16 mouse cellular contexts compared by ENCODE assay signal in the genomic region with DNA sequence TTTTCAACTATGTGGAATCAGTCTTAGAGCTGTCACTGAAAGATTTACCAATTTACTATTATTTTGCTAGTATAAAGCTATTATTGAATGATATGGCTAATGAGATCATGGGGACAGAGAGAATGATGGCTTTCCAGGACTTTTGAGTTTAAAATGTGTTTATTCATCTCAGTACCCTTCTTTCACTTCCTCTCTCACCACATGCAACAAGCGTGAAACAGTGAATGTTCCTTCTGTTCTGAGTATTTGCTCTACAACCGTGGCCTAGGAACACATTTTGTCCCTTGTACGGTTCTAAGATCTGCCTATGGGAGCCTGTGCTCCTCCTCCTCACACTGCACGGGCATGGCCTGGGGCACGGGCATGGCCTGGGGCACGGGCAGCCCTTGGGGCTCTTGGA.
DNase-seq lines count a peak whose midpoint lies in the region; ATAC-seq lines count a peak whose summit lies in the region.
"Had no signal": no experiment of that assay in that cellular context is flagged by ENCODE, and none has a peak within 500 bp of the region (broad histone marks: within the 10 kb centered on the region; RNA-seq: fewer than 3 reads in every experiment).

No protein-coding gene starts in this region.

- H3K4me2 ChIP-seq in lung, embryonic 15.5 days = no peak overlapping the region
- no peak overlapping the region for H3K4me2 ChIP-seq in neural tube, embryonic 14.5 days (ENCODE audit: low read depth, low read length)
- H3K4me2 ChIP-seq: forebrain, embryonic 15.5 days; heart, embryonic 12.5 days; hindbrain, embryonic 14.5 days had no signal

- no peak overlapping the region for H3K9ac ChIP-seq in lung, embryonic 15.5 days
- no peak overlapping the region for H3K9ac ChIP-seq in neural tube, embryonic 14.5 days (replicated peaks; ENCODE audit: low read depth, low read length)
- H3K9ac ChIP-seq: forebrain, embryonic 15.5 days; heart, embryonic 12.5 days; hindbrain, embryonic 14.5 days had no signal

- H3K27ac ChIP-seq in lung, embryonic 15.5 days = peak overlapping the region; percentile 34; the same call in 1 of the 2 replicates
- no peak overlapping the region for H3K27ac ChIP-seq in neural tube, embryonic 14.5 days (ENCODE audit: low read depth, low read length)
- H3K27ac ChIP-seq: forebrain, embryonic 15.5 days; hindbrain, embryonic 10.5 days; hindbrain, embryonic 14.5 days had no signal

- H3K4me1 ChIP-seq in lung, embryonic 15.5 days = peaks cover 17% of the 10 kb centered on the region
- peaks cover 5% of the 10 kb centered on the region; the same call in 1 of the 2 replicates for H3K4me1 ChIP-seq in neural tube, embryonic 14.5 days (ENCODE audit: control insufficient read depth, insufficient read depth, low read length)

- DNase-seq in lung, postnatal 10 days = no peak
- no peak for DNase-seq in neural tube, embryonic 10.5 days (ENCODE audit: extremely low spot score, low spot score)
- no peak for DNase-seq in ovary, postnatal 10 days (ENCODE audit: low spot score)
- DNase-seq: adrenal gland, adult 2 months; adrenal gland, postnatal 25 days; cerebellum, adult 18-20 months; cerebellum, adult 9-11 months; cerebellum, postnatal 36 days had no signal

- H3K4me3 ChIP-seq in lung, embryonic 15.5 days = no peak overlapping the region
- H3K4me3 ChIP-seq in neural tube, embryonic 14.5 days (ENCODE audit: low read depth, low read length) = no peak overlapping the region
- H3K4me3 ChIP-seq: forebrain, embryonic 15.5 days; heart, embryonic 12.5 days; hindbrain, embryonic 10.5 days had no signal

- no peak for ATAC-seq in lung, embryonic 15.5 days (ENCODE audit: borderline replicate concordance, extremely low read depth, low FRiP score, low TSS enrichment)
- 0 out of 2 replicates have a peak, but pooled peaks have one; percentile 35 for ATAC-seq in neural tube, embryonic 14.5 days (ENCODE audit: low read depth)
- peak; percentile 68 for ATAC-seq in granulocyte monocyte progenitor cell, adult 5-6 weeks (replicated peaks; ENCODE audit: poor library complexity, severe bottlenecking)
- no peak for ATAC-seq in megakaryocyte-erythroid progenitor cell, adult 5-6 weeks (replicated peaks; ENCODE audit: low FRiP score, low TSS enrichment, poor library complexity, severe bottlenecking)
- ATAC-seq: forebrain, embryonic 15.5 days had no signal

- H3K9me3 ChIP-seq in lung, embryonic 15.5 days = no peaks in the 10 kb centered on the region
- no peaks in the 10 kb centered on the region for H3K9me3 ChIP-seq in neural tube, embryonic 14.5 days (ENCODE audit: control insufficient read depth, low read length)
- H3K9me3 ChIP-seq: forebrain, embryonic 15.5 days; heart, embryonic 12.5 days; hindbrain, embryonic 10.5 days had no signal

- 54% methylated on average over 6 of the region's 6 CpGs for WGBS in lung, embryonic 15.5 days
- 80% methylated on average over 6 of the region's 6 CpGs for WGBS in neural tube, embryonic 14.5 days

- H3K27me3 ChIP-seq in lung, embryonic 15.5 days = no peaks in the 10 kb centered on the region
- no peaks in the 10 kb centered on the region for H3K27me3 ChIP-seq in neural tube, embryonic 14.5 days (ENCODE audit: control insufficient read depth, insufficient read depth, low read length)
- H3K27me3 ChIP-seq: forebrain, embryonic 15.5 days; heart, embryonic 12.5 days had no signal

- H3K36me3 ChIP-seq in lung, embryonic 15.5 days = no peaks in the 10 kb centered on the region
- H3K36me3 ChIP-seq in neural tube, embryonic 14.5 days (ENCODE audit: control insufficient read depth, insufficient read depth, low read length) = no peaks in the 10 kb centered on the region
- H3K36me3 ChIP-seq: forebrain, embryonic 15.5 days; heart, embryonic 12.5 days; hindbrain, embryonic 10.5 days had no signal

Comparison
In these comparisons a context has a peak if more than half of its experiments do, and no peak if none do; other contexts are left out.
1. ATAC-seq: peak in neural tube, embryonic 14.5 days (single experiment) and granulocyte monocyte progenitor cell, adult 5-6 weeks (single experiment); none in lung, embryonic 15.5 days (single experiment) and megakaryocyte-erythroid progenitor cell, adult 5-6 weeks (single experiment).